Mouse (Mus musculus) erythroblast, embryonic 14.5 days (primary cell): ENCODE results near the gene Srgap1.

Source experiments
- GATA1 ChIP-seq: IDR thresholded peaks from 2 replicates; pipeline ENCODE4 v1.6.1; 2012; ENCODE audit warnings: low read length, inconsistent platforms, mixed read lengths
- TAL1 ChIP-seq: IDR thresholded peaks from 3 replicates; pipeline ENCODE4 v1.6.1; 2012; ENCODE audit warnings: low read length, inconsistent platforms, mixed read lengths

DNA sequence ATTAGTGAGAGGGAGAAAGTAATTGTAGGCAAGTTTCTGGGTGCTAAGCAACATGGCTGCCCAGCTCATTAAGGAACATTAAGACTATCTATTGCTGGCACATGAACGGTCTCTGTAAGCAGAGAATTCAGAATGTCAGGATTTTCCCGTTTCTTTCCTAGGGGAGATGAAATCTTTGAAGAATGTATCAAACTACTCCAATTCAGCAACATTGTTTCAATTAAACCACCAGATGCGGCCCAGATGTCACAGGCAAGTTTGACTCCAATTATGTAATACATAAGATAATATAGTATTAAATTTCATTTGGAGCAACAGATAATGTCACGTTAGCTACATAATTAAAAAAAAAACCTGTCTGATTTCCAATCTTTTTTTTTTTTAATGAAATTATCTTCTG, 72.5 kb downstream of the Srgap1 start:
- TF ChIP-seq GATA1: no peak
- TF ChIP-seq TAL1: no peak
